Mouse (Mus musculus): ENCODE results near the gene Gm13694. TPM values are rescaled to one million over a fixed set of nuclear protein-coding genes. Genes with fewer than 3 reads are reported as not detected.
A peak's percentile ranks its signal among the peaks of the same experiment; 100 is the strongest.
"Not testable (repeated sequence)": the region's sequence is repeated elsewhere in the genome, so short reads cannot be mapped to it uniquely, and the experiment has no call there.

The Gm13694 gene
- 1 to 10 TPM; 1.4 to 1.7 TPM for total RNA-seq (2021)
- long read RNA-seq, experiment 1, partial matches to known transcripts: 0 of 1 reads
- long read RNA-seq, experiment 1, other reads (novel, unspliced or antisense): 0 of 1 reads
- long read RNA-seq, experiment 2: 0 reads

GRCm38 (mm10) chr2:83978633-83979032 is at the start of gene Gm13694:
Gene Gm13694 (plus strand): TSS chr2:83978933.
- DNase-seq: not testable (repeated sequence)

GRCm38 (mm10) chr2:83929478-83930088 is 49.1 kb upstream of the Gm13694 start:
- no peak for DNase-seq

GRCm38 (mm10) chr2:83940931-83941361 is 37.8 kb upstream of the Gm13694 start, which contains the start of gene Zswim2:
Gene Zswim2 (minus strand): TSS chr2:83941228.
- peak; percentile 26 for DNase-seq

- no peak for DNase-seq
Measured at GRCm38 (mm10) chr2:83941378-83941777, 37.4 kb upstream of the Gm13694 start.

DNA sequence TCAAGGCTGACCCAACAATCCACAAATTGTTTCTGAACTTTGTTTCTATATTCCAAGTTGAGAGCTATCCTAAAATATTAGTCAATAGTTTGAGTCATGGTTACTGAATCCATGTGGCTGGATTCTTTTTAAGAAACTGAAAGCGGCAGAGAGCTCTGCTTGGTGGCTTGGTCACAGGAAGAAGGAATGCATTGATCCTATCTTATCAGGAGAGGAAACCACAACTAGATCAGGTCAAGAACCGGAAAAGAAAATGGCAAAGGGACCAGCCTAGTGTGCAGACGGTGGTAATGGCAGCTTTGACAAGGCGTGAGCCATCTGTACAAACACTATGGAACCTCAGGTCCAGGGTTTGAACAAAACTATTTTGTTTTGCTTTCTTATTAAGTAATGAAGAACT is 36.9 kb upstream of the Gm13694 start:
- DNase-seq: no peak

DNA sequence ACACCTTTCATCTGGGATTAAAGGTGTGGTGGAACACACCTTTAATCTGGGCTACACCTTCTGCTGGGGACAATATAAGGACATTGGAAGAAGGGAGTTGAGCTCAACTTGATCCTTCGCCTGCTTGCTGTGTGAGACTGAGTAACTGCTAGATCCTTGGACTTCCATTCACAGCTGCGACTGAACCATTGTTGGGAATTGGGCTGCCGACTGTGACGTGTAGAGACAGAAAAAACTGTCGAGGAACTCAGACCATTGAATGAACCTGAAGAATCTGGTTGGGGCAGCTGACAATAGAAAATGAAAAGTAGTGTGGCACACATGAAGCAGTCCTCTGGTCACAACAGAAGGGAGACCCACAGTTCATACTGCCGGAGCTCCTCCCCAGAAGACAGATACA is 23.3 kb upstream of the Gm13694 start, which contains the start of gene Gm13698:
Gene Gm13698, plus strand, starts transcription at position 301 of the 400 bp plus-strand sequence.
- not testable (repeated sequence) for DNase-seq

GRCm38 (mm10) chr2:83961203-83961602 is 17.5 kb upstream of the Gm13694 start, which contains the start of gene Gm13693:
Gene Gm13693 (plus strand): TSS chr2:83961503.
- DNase-seq: not testable (repeated sequence)

DNA sequence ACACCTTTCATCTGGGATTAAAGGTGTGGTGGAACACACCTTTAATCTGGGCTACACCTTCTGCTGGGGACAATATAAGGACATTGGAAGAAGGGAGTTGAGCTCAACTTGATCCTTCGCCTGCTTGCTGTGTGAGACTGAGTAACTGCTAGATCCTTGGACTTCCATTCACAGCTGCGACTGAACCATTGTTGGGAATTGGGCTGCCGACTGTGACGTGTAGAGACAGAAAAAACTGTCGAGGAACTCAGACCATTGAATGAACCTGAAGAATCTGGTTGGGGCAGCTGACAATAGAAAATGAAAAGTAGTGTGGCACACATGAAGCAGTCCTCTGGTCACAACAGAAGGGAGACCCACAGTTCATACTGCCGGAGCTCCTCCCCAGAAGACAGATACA is 11.7 kb upstream of the Gm13694 start, which contains the start of gene Gm13695:
Gene Gm13695, plus strand, starts transcription at position 301 of the 400 bp plus-strand sequence.
- DNase-seq: not testable (repeated sequence)

DNA sequence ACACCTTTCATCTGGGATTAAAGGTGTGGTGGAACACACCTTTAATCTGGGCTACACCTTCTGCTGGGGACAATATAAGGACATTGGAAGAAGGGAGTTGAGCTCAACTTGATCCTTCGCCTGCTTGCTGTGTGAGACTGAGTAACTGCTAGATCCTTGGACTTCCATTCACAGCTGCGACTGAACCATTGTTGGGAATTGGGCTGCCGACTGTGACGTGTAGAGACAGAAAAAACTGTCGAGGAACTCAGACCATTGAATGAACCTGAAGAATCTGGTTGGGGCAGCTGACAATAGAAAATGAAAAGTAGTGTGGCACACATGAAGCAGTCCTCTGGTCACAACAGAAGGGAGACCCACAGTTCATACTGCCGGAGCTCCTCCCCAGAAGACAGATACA is 5.9 kb upstream of the Gm13694 start, which contains the start of gene Gm13696:
Gene Gm13696, plus strand, starts transcription at position 301 of the 400 bp plus-strand sequence.
- DNase-seq: not testable (repeated sequence)

DNA sequence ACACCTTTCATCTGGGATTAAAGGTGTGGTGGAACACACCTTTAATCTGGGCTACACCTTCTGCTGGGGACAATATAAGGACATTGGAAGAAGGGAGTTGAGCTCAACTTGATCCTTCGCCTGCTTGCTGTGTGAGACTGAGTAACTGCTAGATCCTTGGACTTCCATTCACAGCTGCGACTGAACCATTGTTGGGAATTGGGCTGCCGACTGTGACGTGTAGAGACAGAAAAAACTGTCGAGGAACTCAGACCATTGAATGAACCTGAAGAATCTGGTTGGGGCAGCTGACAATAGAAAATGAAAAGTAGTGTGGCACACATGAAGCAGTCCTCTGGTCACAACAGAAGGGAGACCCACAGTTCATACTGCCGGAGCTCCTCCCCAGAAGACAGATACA is 5.7 kb downstream of the Gm13694 start, which contains the start of gene Gm13697:
Gene Gm13697, plus strand, starts transcription at position 301 of the 400 bp plus-strand sequence.
- not testable (repeated sequence) for DNase-seq

DNA sequence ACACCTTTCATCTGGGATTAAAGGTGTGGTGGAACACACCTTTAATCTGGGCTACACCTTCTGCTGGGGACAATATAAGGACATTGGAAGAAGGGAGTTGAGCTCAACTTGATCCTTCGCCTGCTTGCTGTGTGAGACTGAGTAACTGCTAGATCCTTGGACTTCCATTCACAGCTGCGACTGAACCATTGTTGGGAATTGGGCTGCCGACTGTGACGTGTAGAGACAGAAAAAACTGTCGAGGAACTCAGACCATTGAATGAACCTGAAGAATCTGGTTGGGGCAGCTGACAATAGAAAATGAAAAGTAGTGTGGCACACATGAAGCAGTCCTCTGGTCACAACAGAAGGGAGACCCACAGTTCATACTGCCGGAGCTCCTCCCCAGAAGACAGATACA is 11.5 kb downstream of the Gm13694 start, which contains the start of gene Gm13691:
Gene Gm13691, plus strand, starts transcription at position 301 of the 400 bp plus-strand sequence.
- DNase-seq: not testable (repeated sequence)

- not testable (repeated sequence) for DNase-seq
Measured at GRCm38 (mm10) chr2:83993639-83994255, 15.0 kb downstream of the Gm13694 start.

DNA sequence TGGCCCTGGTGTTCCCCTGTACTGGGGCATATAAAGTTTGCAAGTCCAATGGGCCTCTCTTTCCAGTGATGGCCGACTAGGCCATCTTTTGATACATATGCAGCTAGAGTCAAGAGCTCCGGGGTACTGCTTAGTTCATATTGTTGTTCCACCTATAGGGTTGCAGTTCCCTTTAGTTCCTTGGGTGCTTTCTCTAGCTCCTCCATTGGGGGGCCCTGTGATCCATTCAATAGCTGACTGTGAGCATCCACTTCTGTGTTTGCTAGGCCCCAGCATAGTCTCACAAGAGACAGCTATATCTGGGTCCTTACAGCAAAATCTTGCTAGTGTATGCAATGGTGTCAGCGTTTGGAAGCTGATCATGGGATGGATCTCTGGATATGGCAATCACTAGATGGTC is 15.8 kb downstream of the Gm13694 start:
- not testable (repeated sequence) for DNase-seq

DNA sequence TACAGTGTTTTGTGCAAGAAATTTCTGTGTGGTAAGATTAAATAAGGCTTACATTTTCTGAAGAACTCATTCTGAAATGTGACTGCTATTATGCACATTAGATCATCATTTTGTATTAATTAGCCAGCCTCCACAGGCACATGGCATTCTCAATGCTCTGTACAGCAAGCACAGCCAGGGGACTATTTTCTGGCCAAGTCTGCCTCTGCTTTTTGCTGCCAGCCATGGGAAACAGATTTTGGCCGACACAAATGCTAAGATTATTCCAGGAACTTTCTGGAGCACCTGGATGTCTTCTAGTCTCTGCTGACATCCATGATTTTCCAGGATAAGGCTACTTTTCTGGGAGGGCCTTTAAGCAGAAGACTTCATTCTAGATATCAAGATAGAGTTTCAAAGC is 30.2 kb downstream of the Gm13694 start:
- DNase-seq: no peak

GRCm38 (mm10) chr2:84009818-84010217 is 31.1 kb downstream of the Gm13694 start:
- DNase-seq: no peak

DNA sequence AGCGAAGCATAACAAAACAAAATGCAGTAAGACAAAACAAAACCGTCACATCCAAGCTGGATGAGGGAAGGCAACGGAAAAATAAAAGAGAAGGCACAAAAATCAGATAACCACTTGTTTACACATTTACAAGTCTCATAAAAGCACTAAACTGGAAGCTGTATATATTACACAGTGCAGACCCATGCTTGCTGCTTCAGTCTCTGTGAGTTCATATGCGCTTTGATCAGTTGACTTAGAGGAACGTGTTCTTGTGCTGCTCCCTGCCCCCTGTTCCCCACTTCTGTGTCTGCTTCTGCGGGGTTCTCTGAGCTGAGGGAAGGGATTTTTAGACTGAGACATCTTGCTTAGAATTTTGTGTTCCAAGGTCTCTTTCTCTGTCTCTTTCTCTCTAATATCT is 35.8 kb downstream of the Gm13694 start:
- DNase-seq: no peak

DNA sequence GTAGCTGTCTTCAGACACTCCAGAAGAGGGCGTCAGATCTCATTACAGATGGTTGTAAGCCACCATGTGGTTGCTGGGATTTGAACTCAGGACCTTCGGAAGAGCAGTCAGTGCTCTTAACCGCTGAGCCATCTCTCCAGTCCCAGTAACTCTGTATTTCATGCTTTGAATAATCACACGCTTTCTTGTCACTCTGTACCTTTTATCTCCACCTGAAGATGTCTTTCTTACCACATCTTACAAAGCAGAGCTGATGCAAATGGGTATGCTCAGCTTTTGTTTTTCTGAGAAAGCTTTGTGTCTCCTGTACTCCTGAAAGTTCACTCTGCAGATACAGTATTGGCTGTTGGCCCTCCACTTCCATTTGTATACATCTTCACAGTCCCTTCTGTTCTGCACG is 37.6 kb downstream of the Gm13694 start:
- DNase-seq: not testable (repeated sequence)

DNA sequence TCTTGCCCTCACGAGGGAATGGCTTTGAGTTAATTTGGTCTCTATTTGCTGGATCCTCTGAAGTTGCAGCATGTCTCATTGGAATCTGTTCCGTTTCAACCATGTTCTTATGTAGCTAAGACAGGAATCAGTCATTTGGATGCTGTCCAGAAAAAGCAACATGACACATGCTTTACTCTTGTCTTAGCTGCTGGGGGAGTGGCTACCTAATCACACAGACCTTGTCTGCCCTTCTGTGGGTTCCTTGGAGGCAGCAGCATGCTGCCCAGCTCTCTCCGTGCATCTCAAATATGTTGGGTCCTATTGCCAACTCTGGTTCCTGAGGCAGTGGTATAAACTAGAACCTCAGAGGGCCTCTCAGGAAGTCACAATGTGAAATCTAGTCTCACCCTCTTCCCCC is 39.6 kb downstream of the Gm13694 start:
- no peak for DNase-seq

DNA sequence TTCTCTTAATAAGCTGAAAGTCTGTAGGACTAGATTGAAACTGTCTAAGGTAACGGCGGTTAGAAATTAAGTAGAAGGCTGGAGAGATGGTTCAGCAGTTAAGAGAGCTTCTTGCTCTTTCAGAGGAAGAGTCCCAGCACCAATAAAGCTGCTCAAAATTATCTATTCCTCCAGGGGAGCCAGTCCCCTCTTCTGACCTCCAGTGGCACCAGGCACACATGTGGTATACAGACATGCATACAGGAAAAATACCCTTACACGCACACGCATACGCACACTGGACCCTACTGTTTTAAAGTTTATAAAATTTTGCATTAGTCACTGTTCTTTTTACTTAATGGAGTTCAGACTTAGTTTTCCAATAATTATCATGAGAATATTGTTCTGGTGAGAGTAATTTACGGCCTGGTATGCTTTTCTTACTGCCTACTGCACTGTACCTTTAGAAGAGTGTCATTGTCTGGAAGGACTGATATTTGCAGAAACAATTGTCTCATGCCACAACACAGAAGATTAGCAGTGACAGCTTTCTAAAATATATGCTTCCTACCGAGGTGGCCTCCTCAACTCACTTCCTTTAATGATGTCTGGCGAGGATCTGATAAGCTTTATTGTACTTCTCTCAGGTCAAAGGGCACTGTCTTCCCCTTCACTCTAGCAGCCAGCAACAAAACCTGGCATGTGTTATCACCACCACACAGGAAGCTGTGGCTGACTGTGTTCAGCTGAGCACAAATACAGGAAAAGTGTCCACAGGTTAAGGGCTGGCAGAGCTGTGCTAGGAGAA is 41.0 kb downstream of the Gm13694 start:
- no peak for DNase-seq

DNA sequence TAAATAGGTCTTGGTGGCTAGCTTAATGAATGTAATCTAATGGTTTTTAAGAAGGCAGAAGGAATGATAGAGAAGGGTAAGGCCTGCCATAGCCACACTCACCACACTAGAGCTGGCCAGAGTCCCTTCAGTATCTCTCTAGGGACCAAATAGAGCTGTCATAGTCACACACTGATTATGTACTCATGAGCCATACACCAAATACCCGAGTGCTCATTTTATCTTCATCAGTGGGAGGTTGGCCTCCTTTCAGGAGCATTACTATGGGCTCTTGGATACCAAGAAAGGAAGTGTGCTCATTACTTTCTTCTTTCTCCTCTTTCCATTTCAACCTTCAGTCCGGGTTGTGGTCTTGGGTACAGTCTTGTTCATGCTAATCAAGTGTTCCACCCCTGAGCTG is 43.2 kb downstream of the Gm13694 start:
- no peak for DNase-seq

DNA sequence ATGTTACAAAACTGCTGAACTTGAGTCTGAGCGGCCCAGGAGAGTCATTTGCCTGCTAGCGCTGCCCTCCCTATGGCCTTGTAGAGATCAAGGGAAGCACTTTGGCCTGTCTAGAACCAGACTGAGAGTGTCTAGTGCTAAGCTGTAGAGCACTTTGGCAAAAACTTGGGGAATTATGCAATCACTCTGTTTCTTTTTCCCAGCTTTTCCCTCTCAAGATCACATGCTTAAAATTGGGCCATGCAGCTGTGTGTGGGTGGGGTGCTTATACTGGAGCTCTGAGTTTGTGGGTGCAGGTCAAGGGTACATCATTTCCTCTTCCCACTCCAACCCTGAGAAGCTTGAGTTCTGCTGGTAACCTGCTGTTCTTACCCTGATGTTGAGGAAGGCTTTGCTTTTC is 44.2 kb downstream of the Gm13694 start:
- DNase-seq: no peak

GRCm38 (mm10) chr2:84023319-84023718 is 44.6 kb downstream of the Gm13694 start:
- no peak for DNase-seq
